Mouse (Mus musculus) T-helper 1 cell (primary cell): ENCODE data around the gene Plekhg1.

Experiments
- in situ Hi-C: fragments of 300-600 bp; cut with MboI, MseI; formaldehyde crosslinking; loops from one replicate; pipeline ENCODE4 v1.15.1; 2025; ENCODE audit warnings: high pct_unique_total_duplicates

Plekhg1 gene

DNA sequence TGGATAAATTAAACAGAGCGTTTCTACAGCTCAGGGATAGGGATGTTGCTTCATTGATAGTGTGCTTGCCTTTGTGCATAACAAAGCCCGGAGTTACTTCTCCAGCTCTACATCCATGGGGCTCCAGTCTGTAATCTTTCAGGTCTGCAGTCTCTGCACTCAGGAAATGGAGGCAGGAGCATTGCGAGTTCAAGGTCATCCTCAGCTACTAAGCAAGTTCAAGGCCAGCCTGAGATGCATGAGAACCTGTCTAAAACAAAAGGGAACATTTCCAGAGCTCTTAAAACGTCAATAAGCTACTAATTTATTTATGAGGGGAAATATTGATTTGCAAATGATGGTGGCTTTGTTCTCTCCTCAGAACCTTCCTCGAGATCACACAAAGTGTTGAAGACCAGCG lies 209.1 kb downstream of the Plekhg1 start:
- in situ Hi-C loops, result loop anchor here (5.0 kb wide), 1 partner anchor 422 kb away; no protein-coding TSS in a partner anchor

DNA sequence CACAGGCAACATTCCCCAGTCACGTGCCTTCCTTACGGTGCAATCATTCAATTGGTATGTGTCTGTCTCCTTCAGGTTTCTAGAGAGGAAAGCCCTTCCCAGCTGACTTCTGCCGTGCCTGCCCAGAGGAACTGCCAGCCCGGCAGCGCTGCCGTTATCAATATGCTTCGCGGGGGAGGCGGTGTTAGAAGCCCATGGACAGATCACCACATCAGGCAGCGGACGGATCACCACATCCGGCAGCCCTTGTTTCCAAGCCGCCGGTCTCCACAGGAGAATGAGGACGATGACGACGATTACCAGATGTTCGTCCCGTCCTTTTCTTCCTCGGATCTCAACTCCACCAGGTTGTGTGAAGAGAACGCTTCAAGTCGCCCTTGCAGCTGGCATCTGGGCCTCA lies 216.3 kb downstream of the Plekhg1 start:
- in situ Hi-C loops, result no loop called here

DNA sequence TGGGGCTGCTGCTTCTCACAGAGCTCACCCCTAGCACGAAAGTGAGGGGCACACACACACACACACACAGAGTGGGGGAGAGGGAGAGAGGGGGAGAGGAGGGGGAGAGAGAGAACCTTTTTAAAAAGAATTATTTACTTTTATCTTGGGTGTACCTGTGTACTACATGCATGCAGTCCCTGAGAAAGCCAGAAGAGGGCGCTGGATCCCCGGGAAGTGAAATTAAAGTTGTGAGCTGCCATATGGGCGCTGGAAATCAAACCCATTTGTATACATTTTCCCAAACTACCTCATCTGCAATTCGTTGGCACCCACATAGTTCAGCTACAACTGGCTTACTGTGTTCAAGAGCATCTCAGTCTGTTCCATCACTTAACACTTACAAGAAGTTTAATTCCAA lies 218.4 kb downstream of the Plekhg1 start:
- in situ Hi-C loops, result no loop called here

DNA sequence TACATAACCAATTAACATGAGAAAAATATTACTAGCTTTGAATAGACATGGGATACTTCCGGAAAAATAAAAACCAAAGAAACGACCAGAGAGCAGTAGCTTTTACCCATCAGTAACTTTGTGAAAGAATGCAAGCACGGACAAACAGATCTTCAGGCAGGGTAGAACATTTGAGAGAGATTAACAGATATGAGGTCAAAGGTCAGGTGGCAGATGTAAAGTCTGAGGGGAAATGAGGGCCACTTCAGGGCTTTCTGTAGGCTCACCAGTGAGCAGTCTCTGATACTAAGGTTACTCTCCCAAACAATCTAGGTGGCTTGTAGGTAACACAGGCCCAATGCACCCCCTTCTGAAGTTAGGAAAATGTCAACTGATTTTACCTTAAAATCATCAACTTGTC lies 228.9 kb downstream of the Plekhg1 start:
- in situ Hi-C loops, result no loop called here

DNA sequence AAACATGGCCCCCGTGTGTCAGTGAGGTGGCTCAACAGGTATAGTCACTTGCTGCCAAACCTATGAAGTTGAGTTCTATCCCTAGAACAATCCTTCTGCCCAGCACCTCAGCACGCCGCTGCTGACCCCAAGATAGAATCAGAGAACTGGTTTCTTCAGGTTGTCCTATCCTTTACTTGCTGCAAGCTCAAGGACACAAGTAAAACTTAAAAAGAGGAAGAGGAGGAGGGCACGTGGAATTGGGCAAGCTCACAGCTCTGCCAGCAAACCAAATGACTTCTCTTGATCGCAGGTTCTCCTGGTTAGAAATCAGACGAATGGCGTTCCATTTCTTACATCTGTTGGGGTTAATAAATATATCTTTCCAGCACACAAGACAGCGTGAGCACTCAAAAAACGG lies 232.1 kb downstream of the Plekhg1 start:
- in situ Hi-C loops, result loop anchor here (10.0 kb wide), 1 partner anchor 1833 kb away; the partner anchor contains the start of gene Fbxo5

DNA sequence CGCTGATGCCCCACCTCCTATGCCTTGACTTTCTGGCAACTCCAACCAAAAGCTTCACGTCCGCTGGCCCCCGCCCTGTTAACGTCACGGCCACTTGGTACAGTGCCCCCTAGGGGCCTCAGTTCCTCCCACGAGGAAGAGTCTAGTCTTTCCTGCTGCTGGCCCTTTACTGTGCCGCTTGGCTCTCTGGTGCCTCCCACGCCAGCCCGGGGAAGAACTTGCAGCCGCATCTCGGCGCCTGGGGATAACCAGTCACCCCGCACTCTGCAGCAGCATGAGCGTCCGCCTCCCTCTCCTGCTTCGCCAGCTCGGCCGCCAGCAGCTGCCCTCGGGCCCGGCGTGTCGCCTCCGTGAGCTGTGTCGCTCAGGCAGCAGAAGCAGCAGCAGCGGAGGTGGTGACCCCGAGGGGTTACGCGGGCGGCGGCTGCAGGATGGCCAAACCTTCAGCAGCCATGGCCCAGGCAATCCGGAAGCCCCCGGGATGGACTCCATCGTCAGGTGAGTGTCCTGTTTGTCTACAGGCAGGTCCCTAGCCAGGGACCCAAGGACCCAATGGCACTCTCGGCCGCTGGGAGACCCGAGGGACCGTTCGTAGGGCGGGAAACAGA lies 232.9 kb downstream of the Plekhg1 start, which contains the start of gene Mthfd1l:
Mthfd1l (plus strand) TSS at position 138 of the 608 bp plus-strand sequence.
- in situ Hi-C loops, result loop anchor here (10.0 kb wide), 1 partner anchor 1832 kb away; the partner anchor contains the start of gene Fbxo5

DNA sequence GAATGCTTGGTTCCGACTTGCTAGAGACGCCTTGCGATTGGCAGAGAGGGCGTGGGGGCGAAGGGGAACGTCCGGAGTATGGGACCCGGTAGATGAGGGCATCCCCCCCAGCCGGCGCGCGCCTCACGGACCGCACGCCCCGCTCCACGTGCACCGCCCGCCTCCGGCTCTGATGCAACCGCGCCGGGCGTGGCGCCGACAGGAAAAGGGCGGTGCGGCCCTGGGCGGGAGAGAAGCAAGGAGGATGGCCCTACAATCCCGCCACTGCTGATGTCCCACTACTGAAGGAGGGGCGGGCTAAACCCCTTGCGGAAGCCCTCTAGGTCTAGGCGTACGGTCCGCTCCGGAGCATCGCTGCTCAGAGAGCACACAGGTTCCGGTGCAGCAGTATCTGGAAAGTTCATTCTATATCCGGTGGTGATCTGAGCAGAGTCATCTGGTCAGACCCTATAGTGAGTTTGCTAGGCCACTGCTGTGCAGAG lies 233.5 kb downstream of the Plekhg1 start:
- in situ Hi-C loops, result loop anchor here (10.0 kb wide), 1 partner anchor 1831 kb away; the partner anchor contains the start of gene Fbxo5

DNA sequence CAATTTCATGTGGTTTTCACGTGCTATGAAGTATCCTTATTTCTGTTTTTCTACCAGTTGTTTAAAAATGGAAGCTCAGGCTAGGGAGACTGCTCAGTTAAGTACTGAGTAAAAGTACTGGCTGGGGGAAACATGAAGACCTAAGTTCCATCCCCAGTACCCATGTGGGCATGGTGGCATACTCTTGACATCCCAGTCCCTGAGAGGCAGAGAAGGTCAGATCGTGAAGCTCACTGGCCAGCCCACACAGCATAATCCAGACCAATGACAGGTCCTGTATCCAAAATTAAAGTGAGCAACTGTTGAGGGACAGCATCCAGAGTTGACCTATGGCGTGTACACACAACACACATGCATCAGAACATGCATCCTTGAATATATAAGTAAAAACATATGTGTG lies 234.2 kb downstream of the Plekhg1 start:
- in situ Hi-C loops, result loop anchor here (10.0 kb wide), 1 partner anchor 1830 kb away; the partner anchor contains the start of gene Fbxo5

DNA sequence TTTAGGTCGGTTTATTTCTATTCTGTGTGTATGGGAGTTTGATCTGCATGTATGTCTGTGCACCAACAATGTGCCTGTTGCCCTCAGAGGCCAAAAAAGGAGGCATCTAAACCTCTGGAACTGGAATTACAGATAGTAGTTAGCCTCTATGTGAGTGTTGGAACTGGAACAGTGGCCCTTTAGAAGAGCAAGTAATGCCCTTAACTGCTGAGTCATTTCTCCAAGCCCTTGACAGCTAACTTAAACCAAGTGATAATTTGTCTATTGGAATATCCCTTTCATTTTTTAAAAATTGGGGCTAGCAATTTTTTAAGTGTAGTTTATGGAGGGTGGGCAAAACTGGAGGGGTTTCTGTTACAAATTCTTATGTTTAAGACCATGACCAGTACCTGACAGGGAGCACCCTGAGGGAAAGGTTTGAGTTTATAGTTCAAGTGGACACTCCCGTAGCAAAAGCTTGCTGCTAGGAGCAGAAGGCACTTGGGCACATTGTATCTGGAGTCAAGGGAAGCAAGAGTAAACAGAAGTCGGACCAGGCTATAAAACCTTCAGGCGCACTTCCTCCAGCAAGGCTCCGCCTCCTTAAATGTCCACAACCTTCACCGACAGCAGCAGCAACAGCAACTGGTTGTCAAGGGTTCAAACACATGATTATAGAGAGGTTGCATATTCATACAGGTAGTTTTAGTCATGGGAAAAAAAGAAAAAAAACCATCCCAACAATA lies 235.9 kb downstream of the Plekhg1 start:
- in situ Hi-C loops, result loop anchor here (10.0 kb wide), 1 partner anchor 1829 kb away; the partner anchor contains the start of gene Fbxo5

DNA sequence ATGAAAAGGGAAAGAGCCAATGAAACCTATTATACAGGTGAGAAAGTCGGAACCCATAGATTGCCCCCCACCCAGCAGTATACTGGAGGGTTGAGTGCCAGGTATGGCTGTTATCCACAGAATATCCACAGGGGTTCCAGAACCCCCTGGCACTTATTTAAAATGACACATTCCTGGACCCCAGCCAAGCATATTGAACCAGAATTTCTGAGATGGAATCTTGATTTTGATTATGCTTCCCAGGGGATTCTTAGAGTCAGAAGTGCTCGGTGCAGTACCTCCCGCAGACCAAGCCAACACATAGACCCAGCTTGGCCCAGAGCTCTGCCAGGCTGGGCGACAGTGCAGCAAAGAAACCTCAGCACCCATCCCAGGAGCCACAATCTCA lies 236.5 kb downstream of the Plekhg1 start:
- in situ Hi-C loops, result loop anchor here (10.0 kb wide), 1 partner anchor 1828 kb away; the partner anchor contains the start of gene Fbxo5

DNA sequence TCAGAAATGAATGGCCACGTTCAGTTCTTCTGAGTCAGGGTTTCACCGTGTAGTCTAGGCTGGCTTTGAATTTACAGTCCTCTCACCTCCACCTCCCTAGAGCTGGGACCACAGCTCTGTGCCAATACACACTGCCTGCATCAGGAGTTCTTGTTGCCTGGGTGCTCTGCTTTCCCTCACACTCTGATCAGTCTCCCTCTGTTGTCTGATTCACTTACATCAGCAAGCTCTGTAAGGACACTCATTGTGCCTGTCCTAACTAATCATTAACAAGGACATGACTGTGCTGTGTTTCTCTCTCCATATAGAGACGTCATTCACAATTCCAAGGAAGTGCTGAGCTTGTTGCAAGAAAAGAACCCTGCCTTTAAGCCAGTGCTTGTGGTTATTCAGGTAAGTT lies 238.2 kb downstream of the Plekhg1 start:
- in situ Hi-C loops, result loop anchor here (10.0 kb wide), 1 partner anchor 1826 kb away; the partner anchor contains the start of gene Fbxo5

DNA sequence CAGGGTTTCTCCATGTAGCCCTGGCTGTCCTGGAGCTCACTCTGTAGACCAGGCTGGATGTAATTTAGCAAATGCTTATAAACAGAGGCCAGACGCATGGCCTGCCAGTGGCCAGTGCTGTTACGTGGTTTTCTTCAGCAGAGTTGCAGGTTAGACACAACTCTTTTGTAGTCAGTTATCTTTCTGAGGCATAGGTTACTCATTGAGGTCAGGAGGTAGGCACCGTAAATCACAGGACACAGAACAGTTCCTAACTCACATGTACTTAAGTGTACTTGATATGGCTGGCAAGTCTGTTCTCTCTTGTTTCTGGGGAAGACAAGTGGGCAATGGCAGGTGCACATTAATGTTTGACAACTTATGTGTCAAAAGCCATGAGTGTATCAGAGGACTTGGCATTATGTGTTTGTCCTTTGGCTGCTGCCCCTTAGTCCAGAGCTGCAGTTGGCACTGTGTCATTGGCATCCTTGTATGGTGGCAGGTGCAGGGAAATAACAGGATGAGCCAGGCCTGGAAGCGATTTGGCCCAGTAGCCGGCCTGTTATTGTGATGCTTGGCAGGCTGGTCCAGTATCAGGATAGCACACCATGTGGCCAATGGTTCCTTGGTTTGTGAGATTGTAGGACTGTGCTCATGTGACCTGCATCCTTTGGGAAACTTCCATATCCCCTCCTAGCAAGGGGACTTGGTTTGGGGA lies 238.8 kb downstream of the Plekhg1 start:
- in situ Hi-C loops, result loop anchor here (10.0 kb wide), 1 partner anchor 1826 kb away; the partner anchor contains the start of gene Fbxo5

DNA sequence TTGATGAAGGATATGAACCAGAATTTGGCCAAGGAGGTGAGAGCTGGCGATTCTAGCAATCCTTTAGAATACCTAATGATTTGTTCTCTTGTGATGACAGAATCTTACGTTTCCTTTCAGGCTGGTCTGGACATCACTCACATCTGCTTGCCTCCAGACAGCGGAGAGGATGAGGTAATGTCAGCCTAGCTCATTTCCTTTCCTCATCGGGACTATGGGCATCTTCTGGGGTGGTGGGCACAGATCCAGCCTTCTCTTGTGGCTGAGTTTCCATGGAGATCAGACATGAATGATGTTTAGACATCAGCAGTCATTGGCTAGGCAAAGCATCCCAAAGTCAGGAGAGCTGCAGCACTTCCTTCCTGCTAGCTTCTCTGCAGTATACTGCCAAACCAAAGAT lies 240.1 kb downstream of the Plekhg1 start:
- in situ Hi-C loops, result loop anchor here (5.0 kb wide), 1 partner anchor 57 kb away; no protein-coding TSS in a partner anchor

DNA sequence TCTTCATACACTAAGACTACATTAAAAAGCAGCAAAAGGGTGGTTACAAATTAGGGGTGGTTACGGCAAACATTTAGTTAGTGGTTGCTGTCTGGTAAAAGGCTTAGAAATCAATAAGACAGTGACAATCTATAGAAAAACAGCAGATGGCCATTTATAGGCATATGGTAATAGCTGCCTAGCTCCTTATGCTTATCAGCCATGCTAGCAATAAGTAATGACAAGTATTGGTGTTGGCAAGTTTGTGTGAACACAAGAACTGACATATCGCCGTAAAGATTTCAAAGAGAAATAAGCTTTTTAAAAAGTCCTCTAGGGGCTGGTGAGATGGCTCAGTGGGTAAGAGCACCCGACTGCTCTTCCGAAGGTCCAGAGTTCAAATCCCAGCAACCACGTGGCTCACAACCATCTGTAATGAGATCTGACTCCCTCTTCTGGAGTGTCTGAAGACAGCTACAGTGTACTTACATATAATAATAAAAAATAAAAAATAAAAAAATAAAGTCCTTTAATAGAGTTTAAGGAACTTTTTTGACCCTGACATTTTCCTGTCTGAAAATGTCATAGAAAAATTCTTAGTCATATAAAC lies 250.2 kb downstream of the Plekhg1 start:
- in situ Hi-C loops, result loop anchor here (5.0 kb wide), 1 partner anchor 362 kb away; no protein-coding TSS in a partner anchor

DNA sequence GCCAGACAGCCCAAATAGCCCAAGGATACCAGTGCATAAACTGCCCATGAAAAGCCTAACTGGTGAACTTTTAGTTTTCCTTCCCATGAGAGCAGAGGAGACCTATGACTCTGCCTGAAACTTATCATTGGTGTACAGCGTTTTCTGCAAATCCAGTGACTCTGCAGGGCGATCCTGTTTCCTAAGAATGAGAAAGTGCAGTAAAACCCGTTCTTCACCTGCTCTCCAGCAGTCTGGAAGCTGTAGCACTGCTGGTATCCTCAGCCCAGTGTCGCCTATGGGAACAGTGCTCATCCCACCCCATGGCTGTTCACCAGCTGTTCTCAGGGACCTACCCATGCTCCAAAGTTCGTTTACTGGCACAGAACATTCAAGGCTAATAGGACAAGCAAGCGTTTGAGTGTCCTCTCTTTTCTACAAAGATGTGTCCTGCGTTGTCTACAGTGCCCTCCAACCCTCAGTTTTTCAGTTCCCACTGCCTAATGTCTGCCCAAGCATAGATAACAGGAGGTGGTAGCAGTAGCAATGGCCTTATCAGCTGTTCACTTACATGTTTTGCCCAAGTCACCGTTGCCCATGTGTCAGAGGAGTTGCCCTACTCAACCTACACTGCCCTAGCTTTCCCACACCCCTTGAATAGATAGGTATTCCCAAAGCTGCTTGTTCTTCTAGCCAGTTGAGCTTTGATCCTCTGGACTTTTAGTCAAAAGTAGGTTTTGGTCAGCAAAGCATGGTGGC lies 253.4 kb downstream of the Plekhg1 start:
- in situ Hi-C loops, result loop anchor here (5.0 kb wide), 1 partner anchor 359 kb away; no protein-coding TSS in a partner anchor

DNA sequence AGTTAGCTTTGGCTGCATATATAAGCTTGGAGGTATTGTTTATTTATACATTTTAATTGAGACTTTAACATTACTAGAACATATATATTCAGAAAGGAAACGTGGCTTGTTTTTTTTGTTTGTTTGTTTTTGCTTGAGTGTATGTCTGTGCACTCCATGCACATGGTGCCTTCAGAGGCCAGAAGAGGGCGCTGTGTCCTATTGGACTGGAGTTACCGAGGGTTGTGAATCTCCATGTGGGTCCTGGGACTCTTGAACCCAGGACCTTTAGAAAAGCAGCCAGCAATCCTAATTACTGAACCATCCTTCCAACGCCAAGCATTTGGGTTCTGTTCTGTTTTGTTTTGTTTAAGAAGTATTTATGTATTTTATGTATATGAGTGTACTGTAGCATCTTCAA lies 255.1 kb downstream of the Plekhg1 start:
- in situ Hi-C loops, result no loop called here

DNA sequence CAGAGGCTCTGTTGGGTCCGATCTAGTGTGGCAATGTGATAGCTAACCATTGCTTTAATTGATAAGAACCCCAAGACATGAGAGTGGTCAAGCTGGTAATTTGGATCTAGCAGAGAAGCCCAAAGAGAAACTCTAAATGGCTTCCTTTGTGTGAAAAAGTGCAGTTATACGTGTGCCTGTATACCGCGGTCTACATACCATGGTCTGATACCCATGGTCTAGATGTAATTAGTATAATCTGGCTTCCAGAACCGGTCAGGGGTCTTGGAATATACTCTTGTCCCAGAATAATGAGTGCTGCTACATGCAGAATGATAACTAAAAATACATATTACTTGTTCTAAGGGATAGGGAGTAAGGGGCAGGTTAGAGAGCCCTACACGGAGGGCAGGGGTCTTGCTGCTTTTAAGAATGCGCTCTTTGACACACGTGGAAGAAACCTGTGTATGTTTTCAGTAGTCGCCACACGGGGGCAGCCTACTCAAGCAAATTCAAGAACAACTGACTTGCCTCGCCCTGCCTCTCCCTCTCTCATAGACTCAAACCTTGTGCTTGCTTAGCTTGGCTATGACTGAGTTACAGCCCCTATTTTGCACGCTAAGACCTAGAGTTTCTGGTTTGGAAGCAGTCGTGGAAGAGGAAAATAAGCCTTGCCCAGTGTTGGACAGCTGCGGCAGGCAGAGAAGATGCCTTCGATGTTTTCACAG lies 256.2 kb downstream of the Plekhg1 start:
- in situ Hi-C loops, result no loop called here

DNA sequence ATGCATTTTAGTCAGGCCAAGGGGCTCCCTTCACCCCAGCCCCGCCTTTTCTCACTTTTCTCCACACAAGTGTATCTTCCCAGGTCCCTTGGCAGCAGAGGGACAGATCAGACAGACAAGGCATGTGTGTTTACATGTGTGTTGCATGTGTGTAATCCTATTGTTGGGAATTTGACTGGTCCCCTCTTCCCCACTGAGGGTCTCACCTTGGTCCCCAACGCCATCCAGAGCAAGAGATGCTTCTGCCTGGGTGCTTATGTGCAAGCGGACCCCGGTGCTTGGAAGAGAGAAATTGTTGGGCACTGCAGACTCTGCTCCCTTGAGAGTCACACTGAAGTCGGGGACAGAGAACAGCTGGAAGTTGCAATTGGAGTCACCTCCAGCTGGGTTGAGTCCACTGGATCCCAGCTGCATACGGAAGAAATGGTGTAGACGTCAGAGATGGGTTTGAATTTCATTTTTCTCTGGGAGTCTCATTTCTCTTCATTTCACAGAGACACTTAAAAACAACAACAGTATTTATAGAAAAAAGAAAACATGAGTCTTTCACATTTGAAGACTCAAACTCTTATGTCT lies 257.8 kb downstream of the Plekhg1 start:
- in situ Hi-C loops, result no loop called here

DNA sequence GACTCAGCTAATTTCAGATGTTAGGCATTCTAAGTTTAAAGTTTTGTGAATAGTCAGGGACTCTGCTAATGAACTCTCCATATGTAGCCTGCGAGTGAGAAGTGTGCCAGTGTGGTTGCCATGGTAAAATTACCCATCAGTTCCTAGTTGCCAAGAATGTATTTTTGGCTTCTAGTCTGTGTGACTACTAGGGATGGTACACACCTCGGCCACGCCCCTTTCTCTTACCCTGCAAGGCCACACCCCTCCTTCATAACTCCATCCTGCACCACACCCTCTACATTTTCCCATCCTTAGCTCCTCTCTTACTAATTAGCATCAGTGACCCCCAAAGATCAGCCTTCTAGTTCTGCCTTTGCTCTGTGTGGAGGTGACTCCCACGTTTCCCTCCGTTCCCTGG lies 262.5 kb downstream of the Plekhg1 start:
- in situ Hi-C loops, result no loop called here

DNA sequence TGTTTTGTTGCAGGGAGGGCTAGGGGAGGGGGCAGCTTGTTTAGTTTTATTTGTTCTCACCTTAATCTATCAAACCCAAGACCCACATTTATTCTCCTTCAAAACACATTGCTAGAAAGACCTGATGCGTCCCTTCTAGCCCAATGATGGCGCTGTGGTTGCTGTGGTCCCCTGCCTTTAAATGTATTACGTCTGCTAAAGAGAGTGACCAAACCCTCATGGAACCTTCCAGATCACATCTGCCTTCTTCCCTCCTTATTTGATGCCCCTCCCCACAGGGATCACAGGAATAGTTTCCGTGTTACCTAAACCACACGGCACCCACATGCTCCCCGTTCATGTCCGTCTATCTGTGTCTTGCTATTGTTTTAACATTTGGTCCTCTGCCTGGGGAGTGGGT lies 265.0 kb downstream of the Plekhg1 start:
- in situ Hi-C loops, result no loop called here
